Mouse (Mus musculus) midbrain, postnatal 0 days (tissue): Measurements from ENCODE around the gene Mapk7. TPM values are rescaled to one million over a fixed set of nuclear protein-coding genes. Genes with fewer than 3 reads are reported as not detected.

Experiments used
- ATAC-seq: fragments of 200-750 bp; cut with Nextera tagmentation; 2 replicates; pipeline ENCODE4 v1.8.0; 2017; ENCODE audit warnings: moderate number of reproducible peaks, mild to moderate bottlenecking, moderate TSS enrichment, moderate library complexity; ENCODE audit not compliant: low FRiP score
- DNase-seq: peaks from one replicate; pipeline ENCODE4 v3.0.0-alpha.2; 2015; ENCODE audit warnings: low spot score
- H3K27ac ChIP-seq: fragments of 300-500 bp; sonication (generic); 2 replicates; pipeline ENCODE4 v1.5.1; 2014; ENCODE audit warnings: low read depth, mild to moderate bottlenecking, low read length, mixed read lengths
- H3K27me3 ChIP-seq: fragments of 300-500 bp; sonication (generic); 2 replicates; pipeline ENCODE4 v1.6.1; 2014; ENCODE audit warnings: low read length, control low read depth, mixed read lengths; ENCODE audit not compliant: insufficient read depth
- H3K36me3 ChIP-seq: fragments of 300-500 bp; sonication (generic); 2 replicates; pipeline ENCODE4 v1.6.1; 2014; ENCODE audit warnings: low read length, control low read depth, mixed read lengths; ENCODE audit not compliant: insufficient read depth
- H3K4me1 ChIP-seq: fragments of 300-500 bp; sonication (generic); 2 replicates; pipeline ENCODE4 v1.6.1; 2014; ENCODE audit warnings: mild to moderate bottlenecking, control low read depth, antibody characterized with exemption, low read length, mixed read lengths; ENCODE audit not compliant: insufficient read depth
- H3K4me2 ChIP-seq: fragments of 300-500 bp; sonication (generic); 2 replicates; pipeline ENCODE4 v1.6.1; 2014; ENCODE audit warnings: low read depth, mild to moderate bottlenecking, low read length, mixed read lengths; ENCODE audit not compliant: poor library complexity, severe bottlenecking
- H3K4me3 ChIP-seq: fragments of 300-500 bp; sonication (generic); 2 replicates; pipeline ENCODE4 v1.5.1; 2014; ENCODE audit warnings: low read depth, mild to moderate bottlenecking, low read length, moderate library complexity
- H3K9ac ChIP-seq: fragments of 300-500 bp; sonication (generic); replicated peaks from 2 replicates; pipeline ENCODE4 v1.6.1; 2014; ENCODE audit warnings: mild to moderate bottlenecking, low read length, moderate library complexity, mixed read lengths; ENCODE audit not compliant: poor library complexity, severe bottlenecking
- H3K9me3 ChIP-seq: fragments of 300-500 bp; sonication (generic); 2 replicates; pipeline ENCODE4 v1.6.1; 2016; ENCODE audit warnings: low read length, control low read depth
- CTCF ChIP-seq: IDR thresholded peaks from 2 replicates; pipeline ENCODE4 v1.5.1; 2016; ENCODE audit warnings: antibody characterized with exemption, mild to moderate bottlenecking
- WGBS: fragments of 180-500 bp; shearing (Covaris S2); extraction: QIAGEN DNeasy Blood & Tissue Kit; methylation state at CpG from one replicate; pipeline ENCODE4 v1.1.7; 2014; 5-methylcytosine and 5-hydroxymethylcytosine counted together
- polyA plus RNA-seq: library from polyadenylated mRNA; unstranded; fragments of >200 nt; fragmentation: Nextera tagmentation; extraction: Ambion mirVana; gene quantifications from 2 replicates; pipeline ENCODE4 v1.2.1, GENCODE M21; 2015
- total RNA-seq: library from RNA; depleted of rRNA; stranded (reverse); fragments of >200 nt; gene quantifications from 2 replicates; pipeline ENCODE4 v1.2.3, GENCODE M21; 2014

Mapk7 gene
- total and polyA plus RNA-seq, 2 experiments from 2014 or later, result 36.9 to 46.1 TPM

GRCm38 (mm10) chr11:61484256-61484612 is 10.0 kb downstream of the Mapk7 start:
- DNase-seq, result no peak
- TF ChIP-seq CTCF, result no peak
- no peaks in the 10 kb centered on the region for H3K27me3 ChIP-seq
- WGBS, result 19% methylated on average over 10 of the region's 10 CpGs
- ATAC-seq, result no peak
- H3K9me3 ChIP-seq, result no peaks in the 10 kb centered on the region
- H3K36me3 ChIP-seq, result peaks cover 12% of the 10 kb centered on the region
- no peak overlapping the region for H3K27ac ChIP-seq
- H3K9ac ChIP-seq, result no peak overlapping the region
- H3K4me2 ChIP-seq, result no peak overlapping the region
- no peaks in the 10 kb centered on the region for H3K4me1 ChIP-seq
- no peak overlapping the region for H3K4me3 ChIP-seq

GRCm38 (mm10) chr11:61483226-61483845 is 10.9 kb downstream of the Mapk7 start:
- DNase-seq, result no peak
- H3K4me1 ChIP-seq, result no peaks in the 10 kb centered on the region
- no peaks in the 10 kb centered on the region for H3K9me3 ChIP-seq
- no peak for TF ChIP-seq CTCF
- WGBS, result 69% methylated on average over 13 of the region's 13 CpGs
- H3K27me3 ChIP-seq, result no peaks in the 10 kb centered on the region
- no peak overlapping the region for H3K9ac ChIP-seq
- no peak overlapping the region for H3K27ac ChIP-seq
- no peak overlapping the region for H3K4me2 ChIP-seq
- no peak overlapping the region for H3K4me3 ChIP-seq
- peaks cover 5% of the 10 kb centered on the region for H3K36me3 ChIP-seq
- ATAC-seq, result no peak

GRCm38 (mm10) chr11:61481239-61482090 is 12.7 kb downstream of the Mapk7 start:
- no peak for TF ChIP-seq CTCF
- H3K9me3 ChIP-seq, result no peaks in the 10 kb centered on the region

GRCm38 (mm10) chr11:61478788-61479187 is 15.4 kb downstream of the Mapk7 start:
- Histone ChIP-seq H3K27me3 (no peaks in the 10 kb centered on the region), H3K36me3 (no peaks in the 10 kb centered on the region), H3K4me1 (no peaks in the 10 kb centered on the region), H3K4me3 (no peak overlapping the region), H3K4me2 (no peak overlapping the region), H3K9me3 (no peaks in the 10 kb centered on the region), H3K9ac (no peak overlapping the region), H3K27ac (no peak overlapping the region)
- DNase-seq, result no peak
- 94% methylated on average over 4 of the region's 4 CpGs for WGBS
- TF ChIP-seq CTCF, result no peak
- ATAC-seq, result no peak

More at GRCm38 (mm10) chr11:61481239-61482090, 12.7 kb downstream of the Mapk7 start:
- Histone ChIP-seq H3K4me2 (no peak overlapping the region), H3K9ac (no peak overlapping the region), H3K27ac (no peak overlapping the region), H3K36me3 (no peaks in the 10 kb centered on the region), H3K4me3 (no peak overlapping the region), H3K27me3 (no peaks in the 10 kb centered on the region), H3K4me1 (no peaks in the 10 kb centered on the region)
- ATAC-seq, result 0 out of 2 replicates have a peak, but pooled peaks have one; percentile 38
- DNase-seq, result peak; percentile 53
- WGBS, result 79% methylated on average over 9 of the region's 9 CpGs

- H3K27ac ChIP-seq, result peak overlapping the region; percentile 32; the same call in 1 of the 2 replicates
- peak overlapping the region; percentile 12; the same call in 1 of the 2 replicates for H3K4me3 ChIP-seq
- ATAC-seq, result no peak
- H3K4me2 ChIP-seq, result peak overlapping the region; percentile 30
- H3K9ac ChIP-seq, result no peak overlapping the region
- no peaks in the 10 kb centered on the region for H3K4me1 ChIP-seq
- 42% methylated on average over 17 of the region's 17 CpGs for WGBS
- no peaks in the 10 kb centered on the region for H3K9me3 ChIP-seq
- H3K36me3 ChIP-seq, result no peaks in the 10 kb centered on the region
- no peak for TF ChIP-seq CTCF
- DNase-seq, result no peak
- no peaks in the 10 kb centered on the region for H3K27me3 ChIP-seq
Observed at GRCm38 (mm10) chr11:61477566-61478508, 16.4 kb downstream of the Mapk7 start.
